ENCODE assay signal across 22 mouse cellular contexts in the genomic region with DNA sequence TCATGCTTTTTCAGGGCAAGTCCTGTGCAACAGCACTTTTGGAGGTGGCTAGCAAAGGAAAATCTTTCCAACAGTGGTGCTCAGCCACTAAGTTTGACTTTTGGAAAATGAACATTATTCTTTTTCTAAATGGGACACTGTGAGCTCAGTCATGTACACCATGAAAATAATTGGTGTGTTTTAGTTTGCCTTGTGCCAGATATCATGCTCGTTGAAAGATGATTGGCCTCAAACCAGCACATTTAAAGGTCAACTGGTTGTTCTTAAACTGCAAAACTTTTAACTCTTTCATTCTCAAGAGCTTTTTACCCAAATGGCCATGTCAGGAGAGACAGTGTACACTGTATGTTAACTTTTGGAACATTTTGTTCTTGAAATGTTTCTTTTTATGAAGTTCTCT. TPM values are rescaled to one million over a fixed set of nuclear protein-coding genes. Genes with fewer than 3 reads are reported as not detected.
DNase-seq lines count a peak whose midpoint lies in the region; ATAC-seq and TF ChIP-seq lines count a peak whose summit lies in the region.
"Had no signal": no experiment of that assay in that cellular context is flagged by ENCODE, and none has a peak within 500 bp of the region (broad histone marks: within the 10 kb centered on the region; RNA-seq: fewer than 3 reads in every experiment).

No protein-coding gene starts in this region.

- H3K9me3 ChIP-seq in heart, embryonic 10.5 days, result no peaks in the 10 kb centered on the region
- H3K9me3 ChIP-seq in kidney, postnatal 0 days (replicated peaks; ENCODE audit: low read length), result no peaks in the 10 kb centered on the region
- no peaks in the 10 kb centered on the region for H3K9me3 ChIP-seq in heart, embryonic 15.5 days (replicated peaks)
- H3K9me3 ChIP-seq: hindbrain, embryonic 13.5 days; limb, embryonic 15.5 days; lung, embryonic 15.5 days; midbrain, embryonic 12.5 days had no signal

- 58% methylated on average over 1 of the region's 1 CpGs for WGBS in heart, embryonic 10.5 days
- WGBS in kidney, postnatal 0 days, result 25% methylated on average over 1 of the region's 1 CpGs
- 37% methylated on average over 1 of the region's 1 CpGs for WGBS in heart, embryonic 15.5 days

- H3K4me2 ChIP-seq in kidney, postnatal 0 days (ENCODE audit: low read length), result no peak overlapping the region
- no peak overlapping the region for H3K4me2 ChIP-seq in heart, embryonic 15.5 days
- H3K4me2 ChIP-seq: hindbrain, embryonic 13.5 days; limb, embryonic 15.5 days; lung, embryonic 15.5 days; midbrain, embryonic 12.5 days had no signal

- H3K27me3 ChIP-seq in heart, embryonic 10.5 days (ENCODE audit: insufficient read depth, poor library complexity, severe bottlenecking), result no peaks in the 10 kb centered on the region
- no peaks in the 10 kb centered on the region for H3K27me3 ChIP-seq in kidney, postnatal 0 days (ENCODE audit: insufficient read depth, low read length)
- no peaks in the 10 kb centered on the region for H3K27me3 ChIP-seq in heart, embryonic 15.5 days
- H3K27me3 ChIP-seq: hindbrain, embryonic 13.5 days; limb, embryonic 15.5 days; lung, embryonic 15.5 days; midbrain, embryonic 12.5 days had no signal

- DNase-seq in heart, adult 18-20 months, result peak; percentile 36 to 46
- DNase-seq in heart, embryonic 10.5 days (ENCODE audit: low spot score), result no peak
- DNase-seq in kidney, postnatal 0 days (ENCODE audit: low spot score), result peak; percentile 23
- DNase-seq in kidney, postnatal 14 days, result no peak
- DNase-seq in skeletal muscle tissue, adult 2 months (ENCODE audit: low read depth, low spot score), result peak; percentile 10
- DNase-seq in spleen, postnatal 4 days (ENCODE audit: low spot score in 2 of 2), result no peak
- DNase-seq: adrenal gland, postnatal 36 days; cerebellum, adult 11 months; cerebellum, adult 9-11 months; forebrain, postnatal 0 days; gastrocnemius, postnatal 14 days; kidney, adult 8-10 months; kidney, postnatal 4 days; left cerebral cortex, postnatal 4 days had no signal

- H3K4me3 ChIP-seq in heart, embryonic 10.5 days, result no peak overlapping the region
- H3K4me3 ChIP-seq in kidney, postnatal 0 days (replicated peaks; ENCODE audit: low read depth, low read length), result no peak overlapping the region
- H3K4me3 ChIP-seq in heart, embryonic 15.5 days, result no peak overlapping the region
- H3K4me3 ChIP-seq: hindbrain, embryonic 13.5 days; left cerebral cortex, adult 2 months; limb, embryonic 15.5 days; lung, embryonic 15.5 days; midbrain, embryonic 12.5 days had no signal

- no peaks in the 10 kb centered on the region for H3K4me1 ChIP-seq in heart, embryonic 10.5 days
- H3K4me1 ChIP-seq in kidney, postnatal 0 days (replicated peaks; ENCODE audit: insufficient read depth, low read length), result no peaks in the 10 kb centered on the region
- 0 out of 2 replicates have a peak, but pooled peaks cover 3% of the 10 kb centered on the region for H3K4me1 ChIP-seq in heart, embryonic 15.5 days (replicated peaks)
- H3K4me1 ChIP-seq: hindbrain, embryonic 13.5 days; limb, embryonic 15.5 days; lung, embryonic 15.5 days; midbrain, embryonic 12.5 days had no signal

- no peak for ATAC-seq in kidney, postnatal 0 days (replicated peaks; ENCODE audit: low FRiP score, low read depth)
- 0 out of 2 replicates have a peak, but pooled peaks have one; percentile 39 for ATAC-seq in heart, embryonic 15.5 days (replicated peaks; ENCODE audit: insufficient number of reproducible peaks, insufficient read depth, low FRiP score, low read depth)
- ATAC-seq: CD4-positive, CD25-positive, alpha-beta regulatory T cell, adult 4 months; forebrain, postnatal 0 days had no signal

- no peaks in the 10 kb centered on the region for H3K36me3 ChIP-seq in heart, embryonic 10.5 days
- H3K36me3 ChIP-seq in kidney, postnatal 0 days (ENCODE audit: insufficient read depth, low read length), result no peaks in the 10 kb centered on the region
- no peaks in the 10 kb centered on the region for H3K36me3 ChIP-seq in heart, embryonic 15.5 days
- H3K36me3 ChIP-seq: hindbrain, embryonic 13.5 days; limb, embryonic 15.5 days; lung, embryonic 15.5 days; midbrain, embryonic 12.5 days had no signal

- no peak overlapping the region for H3K27ac ChIP-seq in heart, embryonic 10.5 days
- H3K27ac ChIP-seq in kidney, postnatal 0 days, result no peak overlapping the region
- H3K27ac ChIP-seq in heart, embryonic 15.5 days, result peak overlapping the region; percentile 16; the same call in 1 of the 2 replicates
- H3K27ac ChIP-seq: hindbrain, embryonic 13.5 days; left cerebral cortex, adult 2 months; limb, embryonic 15.5 days; liver, embryonic 14.5 days; lung, embryonic 15.5 days; midbrain, embryonic 12.5 days had no signal

- no peak for TF ChIP-seq CTCF in kidney, postnatal 0 days (IDR thresholded peaks at IDR 0.05; ENCODE audit: low read depth)

- no peak overlapping the region for H3K9ac ChIP-seq in kidney, postnatal 0 days (ENCODE audit: low read depth, low read length)
- H3K9ac ChIP-seq in heart, embryonic 15.5 days, result no peak overlapping the region
- H3K9ac ChIP-seq: forebrain, postnatal 0 days; hindbrain, embryonic 13.5 days; limb, embryonic 15.5 days; liver, embryonic 14.5 days; lung, embryonic 15.5 days; midbrain, embryonic 12.5 days had no signal

RNA-seq across cellular contexts. Expression of gene Pde4d, which starts 17.3 kb away (rescaled TPM):
- total RNA-seq in heart, adult 18-20 months (2021), result 10 to 100 TPM; 35.4 to 40.4 TPM
- 24.9 and 30.1 TPM in 2 replicates for polyA plus RNA-seq in heart, embryonic 10.5 days (2016; fragmentation: Nextera tagmentation; extraction: Ambion mirVana)
- 7.1 and 8.5 TPM in 2 replicates for polyA plus RNA-seq in kidney, postnatal 0 days (2015; fragmentation: Nextera tagmentation; extraction: Ambion mirVana)
- 23.8 and 25.7 TPM in 2 replicates for polyA plus RNA-seq in heart, embryonic 15.5 days (2015; fragmentation: Nextera tagmentation; extraction: Ambion mirVana)

Comparison
In these comparisons a context has a peak if more than half of its experiments do, and no peak if none do; other contexts are left out.
1. DNase-seq: peak in heart, adult 18-20 months (2 of 2), kidney, postnatal 0 days (single experiment) and skeletal muscle tissue, adult 2 months (single experiment); none in heart, embryonic 10.5 days (single experiment), kidney, postnatal 14 days (single experiment) and spleen, postnatal 4 days (0 of 2).